Mouse (Mus musculus) E14TG2a.4 (cell line): ENCODE data around the gene Tmem104.

Experiments
- H3K27me3 ChIP-seq: 2 replicates; pipeline ENCODE4 v1.6.1; 2014; ENCODE audit warnings: low read length, control low read depth; ENCODE audit not compliant: insufficient read depth
- H3K36me3 ChIP-seq: 2 replicates; pipeline ENCODE4 v1.6.1; 2014; ENCODE audit warnings: low read length, control low read depth; ENCODE audit not compliant: insufficient read depth
- H3K4me1 ChIP-seq: replicated peaks from 2 replicates; pipeline ENCODE4 v1.6.1; 2014; ENCODE audit warnings: low read depth, low read length, control low read depth
- H3K4me3 ChIP-seq: replicated peaks from 2 replicates; pipeline ENCODE4 v1.5.1; 2014; ENCODE audit warnings: mild to moderate bottlenecking, low read length
- H3K9me3 ChIP-seq: 2 replicates; pipeline ENCODE4 v1.6.1; 2014; ENCODE audit warnings: low read length, control low read depth
- CTCF ChIP-seq: conservative IDR thresholded peaks from 2 replicates; pipeline ENCODE4 v1.5.1; 2014; ENCODE audit warnings: low read length
- NANOG ChIP-seq: IDR thresholded peaks from 2 replicates; pipeline ENCODE4 v1.6.1; 2014; ENCODE audit warnings: borderline replicate concordance, low read length, mixed read lengths
- POU5F1 ChIP-seq: IDR thresholded peaks from 2 replicates; pipeline ENCODE4 v1.6.1; 2014; ENCODE audit warnings: low read length, borderline replicate concordance

Gene Tmem104

DNA sequence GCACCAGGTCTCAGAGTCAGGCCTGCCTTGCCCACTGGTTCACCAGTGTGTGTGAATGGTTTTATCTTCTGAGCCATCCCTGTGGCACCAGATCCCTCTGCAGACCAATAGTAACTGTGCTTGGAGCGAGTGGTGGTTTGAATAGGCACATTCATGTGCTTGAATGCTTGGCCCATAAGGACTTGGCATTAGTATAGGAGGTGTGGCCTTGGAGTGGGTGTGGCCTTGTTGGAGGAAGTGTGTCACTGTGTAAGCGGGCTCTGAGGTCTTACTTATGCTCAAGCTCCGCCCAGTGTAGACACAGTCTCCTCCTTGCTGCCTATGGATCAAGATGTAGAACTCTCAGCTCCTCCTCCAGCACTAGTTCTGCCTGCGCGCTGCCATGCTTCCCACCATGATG lies 100.1 kb downstream of the Tmem104 start:
- H3K27me3 ChIP-seq, result no peaks in the 10 kb centered on the region
- H3K36me3 ChIP-seq, result no peaks in the 10 kb centered on the region
- H3K9me3 ChIP-seq, result no peaks in the 10 kb centered on the region
- TF ChIP-seq CTCF (no peak), NANOG (no peak), POU5F1 (no peak)
- H3K4me1 ChIP-seq, result peaks cover 51% of the 10 kb centered on the region
- no peak overlapping the region for H3K4me3 ChIP-seq

- H3K36me3 ChIP-seq, result no peaks in the 10 kb centered on the region
- no peaks in the 10 kb centered on the region for H3K27me3 ChIP-seq
- H3K4me1 ChIP-seq, result peaks cover 59% of the 10 kb centered on the region
- no peaks in the 10 kb centered on the region for H3K9me3 ChIP-seq
- H3K4me3 ChIP-seq, result no peak overlapping the region
- TF ChIP-seq POU5F1 (no peak), NANOG (no peak), CTCF (no peak)
Measured at GRCm38 (mm10) chr11:115288305-115288704, 101.0 kb downstream of the Tmem104 start.

DNA sequence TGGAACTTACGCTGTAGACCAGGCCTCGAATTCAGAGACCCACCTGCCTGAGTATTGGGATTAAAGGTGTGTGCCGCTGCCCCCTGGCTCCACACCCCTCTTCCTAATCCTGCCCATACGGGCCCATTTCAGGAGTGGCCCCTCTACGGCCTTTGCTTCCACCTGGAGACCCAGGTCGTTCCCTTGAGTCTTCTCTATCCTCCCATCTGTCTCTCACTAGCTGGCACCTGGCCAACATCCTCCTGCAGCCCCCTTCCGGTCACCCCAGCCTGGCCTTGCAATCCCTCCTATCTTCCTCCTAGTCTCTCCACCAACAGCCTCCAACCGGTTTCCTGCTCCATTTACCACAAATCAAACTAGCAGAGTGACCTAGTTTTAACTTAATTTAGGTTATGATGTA lies 102.6 kb downstream of the Tmem104 start:
- H3K9me3 ChIP-seq, result no peaks in the 10 kb centered on the region
- H3K4me1 ChIP-seq, result peaks cover 68% of the 10 kb centered on the region
- H3K27me3 ChIP-seq, result no peaks in the 10 kb centered on the region
- H3K4me3 ChIP-seq, result no peak overlapping the region
- H3K36me3 ChIP-seq, result no peaks in the 10 kb centered on the region
- no peak for TF ChIP-seq POU5F1
- TF ChIP-seq NANOG, result no peak
- TF ChIP-seq CTCF, result no peak

- no peaks in the 10 kb centered on the region for H3K36me3 ChIP-seq
- H3K4me1 ChIP-seq, result peaks cover 64% of the 10 kb centered on the region
- no peaks in the 10 kb centered on the region for H3K9me3 ChIP-seq
- H3K4me3 ChIP-seq, result no peak overlapping the region
- H3K27me3 ChIP-seq, result no peaks in the 10 kb centered on the region
- TF ChIP-seq CTCF (no peak), POU5F1 (no peak)
Measured at GRCm38 (mm10) chr11:115290314-115290713, 103.0 kb downstream of the Tmem104 start.

GRCm38 (mm10) chr11:115290919-115291318 lies 103.6 kb downstream of the Tmem104 start:
- H3K9me3 ChIP-seq, result no peaks in the 10 kb centered on the region
- H3K36me3 ChIP-seq, result no peaks in the 10 kb centered on the region
- peaks cover 64% of the 10 kb centered on the region for H3K4me1 ChIP-seq
- TF ChIP-seq CTCF, result no peak
- no peak for TF ChIP-seq POU5F1
- no peak for TF ChIP-seq NANOG
- peaks cover 4% of the 10 kb centered on the region; the same call in 1 of the 2 replicates for H3K27me3 ChIP-seq
- H3K4me3 ChIP-seq, result no peak overlapping the region

DNA sequence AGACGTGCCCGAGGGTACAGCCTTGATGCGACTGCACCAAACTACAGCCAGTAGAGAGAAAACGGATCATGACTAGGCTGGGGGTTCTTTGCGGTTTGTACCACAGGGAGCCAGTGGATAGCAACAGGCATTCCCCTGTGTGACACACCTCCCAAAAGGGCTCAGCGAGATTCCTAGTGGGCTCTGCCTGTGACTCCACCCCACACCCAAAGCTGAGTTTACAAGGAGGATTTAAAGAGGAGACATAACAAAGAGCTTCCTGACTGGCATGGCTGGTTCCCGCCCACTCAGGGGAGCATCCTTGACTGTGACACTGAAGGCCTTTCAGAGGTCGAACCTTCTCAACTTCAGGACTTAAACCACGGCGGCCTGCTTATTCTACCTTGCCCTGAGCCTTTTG lies 104.2 kb downstream of the Tmem104 start:
- H3K36me3 ChIP-seq, result no peaks in the 10 kb centered on the region
- no peak overlapping the region for H3K4me3 ChIP-seq
- peaks cover 64% of the 10 kb centered on the region for H3K4me1 ChIP-seq
- no peak for TF ChIP-seq POU5F1
- TF ChIP-seq CTCF, result no peak
- peaks cover 9% of the 10 kb centered on the region for H3K27me3 ChIP-seq
- H3K9me3 ChIP-seq, result no peaks in the 10 kb centered on the region

DNA sequence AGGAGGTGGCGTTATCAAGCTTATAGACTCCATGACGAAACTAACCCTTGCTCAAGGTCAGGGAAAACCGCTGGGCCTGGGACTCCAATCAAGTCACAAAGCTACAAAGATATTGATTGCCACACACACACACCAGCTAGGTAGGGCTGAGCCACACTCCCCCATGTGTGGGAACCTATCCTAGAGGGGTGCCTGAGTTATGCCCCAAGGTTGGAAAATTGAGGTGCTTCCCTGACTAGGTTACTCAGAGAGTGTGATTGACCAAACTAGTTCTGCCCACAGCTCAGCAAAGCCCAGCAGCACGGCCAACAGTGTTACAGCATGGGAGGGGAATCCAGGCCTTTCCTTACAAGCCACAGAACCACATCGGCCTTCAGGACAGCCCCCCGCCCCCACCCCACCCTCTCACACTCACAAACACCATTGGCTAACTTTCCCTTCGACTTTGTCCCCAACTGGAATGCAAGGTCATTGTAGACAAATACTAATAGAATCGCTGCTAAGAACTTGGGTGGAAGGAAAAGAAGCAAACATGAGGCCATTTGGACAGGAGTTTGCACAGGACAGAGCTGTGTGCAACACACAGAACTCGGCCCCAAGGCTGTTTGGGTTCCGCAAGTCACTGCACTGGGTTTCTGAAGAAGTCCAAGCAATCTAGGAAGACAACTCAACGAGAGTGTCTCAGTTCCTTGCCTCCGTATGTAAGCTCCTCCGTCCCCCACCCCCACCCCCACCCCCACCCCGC lies 105.5 kb downstream of the Tmem104 start:
- Histone ChIP-seq H3K27me3 (peaks cover 22% of the 10 kb centered on the region), H3K4me1 (peaks cover 64% of the 10 kb centered on the region), H3K9me3 (no peaks in the 10 kb centered on the region), H3K36me3 (no peaks in the 10 kb centered on the region), H3K4me3 (no peak overlapping the region)
- TF ChIP-seq NANOG (no peak), POU5F1 (no peak), CTCF (no peak)

GRCm38 (mm10) chr11:115295939-115296338 lies 108.7 kb downstream of the Tmem104 start:
- peaks cover 61% of the 10 kb centered on the region for H3K4me1 ChIP-seq
- peaks cover 46% of the 10 kb centered on the region for H3K27me3 ChIP-seq
- no peaks in the 10 kb centered on the region for H3K9me3 ChIP-seq
- no peak overlapping the region for H3K4me3 ChIP-seq
- H3K36me3 ChIP-seq, result no peaks in the 10 kb centered on the region
- TF ChIP-seq CTCF (no peak), NANOG (no peak), POU5F1 (no peak)
